In the genomic region with DNA sequence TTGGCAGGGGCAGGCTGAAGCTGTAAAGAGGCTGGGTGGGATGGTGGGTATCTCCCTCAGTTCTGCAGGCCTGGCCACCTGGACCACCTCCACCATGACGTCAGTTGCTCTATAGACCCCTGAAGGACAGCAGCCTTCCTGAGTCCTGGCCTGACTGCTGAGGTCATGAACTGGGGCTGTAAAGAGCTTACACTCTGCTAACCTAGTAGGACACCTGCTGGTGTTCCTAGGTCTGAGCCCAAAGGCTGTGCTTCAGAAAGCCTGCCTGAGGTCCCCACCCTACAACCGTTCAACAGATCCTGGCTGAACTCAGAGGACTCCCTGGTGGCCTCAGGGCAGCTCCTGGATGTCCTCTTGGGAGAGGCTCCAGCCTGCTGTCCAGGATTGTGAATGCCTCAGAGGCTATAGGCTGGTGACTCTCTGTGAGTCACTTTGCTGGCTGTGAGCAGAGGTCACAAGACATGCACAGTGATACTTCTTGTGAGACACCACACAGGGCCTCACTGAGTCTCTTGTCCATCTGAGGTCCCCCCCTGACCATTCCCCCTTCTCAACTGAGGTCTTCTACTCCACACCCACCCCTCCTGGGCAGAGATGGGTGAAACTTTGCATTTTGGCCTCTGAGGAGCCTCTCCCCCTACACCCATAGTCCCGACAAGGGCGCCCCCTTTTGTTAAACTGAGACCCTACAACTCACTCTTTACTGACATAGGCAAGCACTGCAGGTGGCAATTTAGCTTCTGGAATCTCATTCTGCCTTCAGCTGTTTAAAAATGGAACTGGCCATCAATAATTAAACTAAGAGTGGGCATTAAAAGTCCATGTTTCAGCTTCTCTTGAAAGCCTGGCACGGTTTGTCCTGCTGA, we compare ENCODE assay signal across 7 mouse cellular contexts.
DNase-seq lines count a peak whose midpoint lies in the region; ATAC-seq and TF ChIP-seq lines count a peak whose summit lies in the region.

No protein-coding gene starts in this region.

- DNase-seq in kidney, adult 11 months = peak; percentile 8
- peak; percentile 9 for DNase-seq in MEL (ENCODE audit: low read depth, low spot score)
- DNase-seq in adrenal gland, postnatal 14 days = peak; percentile 46
- no peak for DNase-seq in heart, postnatal 25 days (ENCODE audit: low spot score)
- no peak for DNase-seq in left cerebral cortex, adult 18-20 months (ENCODE audit: low spot score in 2 of 2)

- no peak for ATAC-seq in kidney, embryonic 14.5 days (ENCODE audit: low FRiP score, low TSS enrichment)
- no peak for ATAC-seq in midbrain, embryonic 15.5 days (replicated peaks)

- peak; percentile 29 for TF ChIP-seq RAD21 in MEL (IDR thresholded peaks at IDR 0.05; ENCODE audit: low read depth, low read length)

- no peak for TF ChIP-seq EP300 in MEL (IDR thresholded peaks at IDR 0.05; ENCODE audit: low read depth in 1 of 2, low read length in 2 of 2)

- H3K27me3 ChIP-seq in kidney, embryonic 14.5 days (ENCODE audit: control insufficient read depth, insufficient read depth, low read length) = no peaks in the 10 kb centered on the region
- peaks cover 3 to 7% of the 10 kb centered on the region in 2 experiments for H3K27me3 ChIP-seq in MEL (ENCODE audit: control insufficient read depth in 1 of 2, insufficient read depth in 2 of 2, low read length in 2 of 2)
- H3K27me3 ChIP-seq in midbrain, embryonic 15.5 days (replicated peaks) = 0 out of 2 replicates have a peak, but pooled peaks cover 3% of the 10 kb centered on the region

- peak; percentile 25 to 45 (median 36); a peak in 5 of 6 replicates for TF ChIP-seq CTCF in MEL (IDR thresholded peaks at IDR 0.05 in 2 of 3, conservative IDR thresholded peaks at IDR 0.05 in 1 of 3; ENCODE audit: control insufficient read depth in 1 of 3, insufficient read depth in 1 of 3, low read depth in 2 of 3, low read length in 3 of 3, poor library complexity in 1 of 3, severe bottlenecking in 1 of 3)

- no peaks in the 10 kb centered on the region for H3K79me2 ChIP-seq in MEL (ENCODE audit: control insufficient read depth, insufficient read depth, low read length, poor library complexity)

- 42% methylated on average over 5 of the region's 5 CpGs for WGBS in kidney, embryonic 14.5 days
- 53% methylated on average over 5 of the region's 5 CpGs for WGBS in midbrain, embryonic 15.5 days

- H3K9ac ChIP-seq in kidney, embryonic 14.5 days (ENCODE audit: low read depth, low read length) = no peak overlapping the region
- no peak overlapping the region for H3K9ac ChIP-seq in MEL (ENCODE audit: control insufficient read depth, low read depth, low read length, poor library complexity, severe bottlenecking)
- no peak overlapping the region for H3K9ac ChIP-seq in midbrain, embryonic 15.5 days

- H3K36me3 ChIP-seq in kidney, embryonic 14.5 days (ENCODE audit: control insufficient read depth, insufficient read depth, low read length) = no peaks in the 10 kb centered on the region
- no peaks in the 10 kb centered on the region for H3K36me3 ChIP-seq in MEL (ENCODE audit: control insufficient read depth in 1 of 2, insufficient read depth in 2 of 2, low read length in 2 of 2)
- H3K36me3 ChIP-seq in midbrain, embryonic 15.5 days (replicated peaks) = no peaks in the 10 kb centered on the region

- H3K4me3 ChIP-seq in kidney, embryonic 14.5 days (ENCODE audit: low read length) = no peak overlapping the region
- no peak overlapping the region for H3K4me3 ChIP-seq in MEL (ENCODE audit: control insufficient read depth in 1 of 2, insufficient read depth in 1 of 2, low read depth in 2 of 2, low read length in 2 of 2)
- H3K4me3 ChIP-seq in midbrain, embryonic 15.5 days = no peak overlapping the region

- H3K27ac ChIP-seq in kidney, embryonic 14.5 days (ENCODE audit: low read depth, low read length) = no peak overlapping the region
- H3K27ac ChIP-seq in MEL (ENCODE audit: control insufficient read depth, low read depth, low read length) = no peak overlapping the region
- peak overlapping the region; percentile 94 for H3K27ac ChIP-seq in midbrain, embryonic 15.5 days

- H3K4me1 ChIP-seq in kidney, embryonic 14.5 days (ENCODE audit: control insufficient read depth, insufficient read depth, low read length) = no peaks in the 10 kb centered on the region
- no peaks in the 10 kb centered on the region for H3K4me1 ChIP-seq in MEL (ENCODE audit: control insufficient read depth in 1 of 2, insufficient read depth in 2 of 2, low read length in 2 of 2)
- peaks cover 32% of the 10 kb centered on the region for H3K4me1 ChIP-seq in midbrain, embryonic 15.5 days

- no peaks in the 10 kb centered on the region for H3K9me3 ChIP-seq in kidney, embryonic 14.5 days (ENCODE audit: control insufficient read depth, low read length)
- no peaks in the 10 kb centered on the region for H3K9me3 ChIP-seq in MEL (replicated peaks; ENCODE audit: insufficient read depth, low read length)
- no peaks in the 10 kb centered on the region for H3K9me3 ChIP-seq in midbrain, embryonic 15.5 days

- no peak overlapping the region for H3K4me2 ChIP-seq in kidney, embryonic 14.5 days (replicated peaks; ENCODE audit: low read depth, low read length)
- no peak overlapping the region for H3K4me2 ChIP-seq in midbrain, embryonic 15.5 days

- intact Hi-C loops in heart, postnatal 25 days (cut with DNase I) = no loop called here

- TF ChIP-seq POLR2A in MEL (IDR thresholded peaks at IDR 0.05; ENCODE audit: control insufficient read depth in 1 of 2, insufficient read depth in 1 of 2, low read depth in 1 of 2, low read length in 2 of 2, poor library complexity in 1 of 2) = no peak

TF ChIP-seq in MEL, 35 proteins besides CTCF, POLR2A, EP300 and RAD21:
- TF ChIP-seq SMC3 (IDR thresholded peaks at IDR 0.05; ENCODE audit: low read depth, low read length) = peak; percentile 43; the same call in 1 of the 2 replicates
- no peak for TF ChIP-seq GATA1 (IDR thresholded peaks at IDR 0.05; ENCODE audit: low read depth, low read length)

Comparison
In these comparisons a context has a peak if more than half of its experiments do, and no peak if none do; other contexts are left out.
1. DNase-seq: peak in kidney, adult 11 months (single experiment), MEL (single experiment) and adrenal gland, postnatal 14 days (single experiment); none in heart, postnatal 25 days (single experiment) and left cerebral cortex, adult 18-20 months (0 of 2).